Mouse (Mus musculus) gastrocnemius, adult 2 months (tissue): Measurements from ENCODE around the gene 9230104L09Rik. TPM values are rescaled to one million over a fixed set of nuclear protein-coding genes. Genes with fewer than 3 reads are reported as not detected.

Experiments
- DNase-seq: peaks from one replicate; pipeline ENCODE4 v3.0.0; 2022
- H3K27ac ChIP-seq: fragments of 200-600 bp; 2 replicates; pipeline ENCODE4 v1.8.1; 2022; ENCODE audit warnings: mild to moderate bottlenecking
- H3K4me3 ChIP-seq: fragments of 200-600 bp; 2 replicates; pipeline ENCODE4 v1.8.1; 2022; ENCODE audit warnings: mild to moderate bottlenecking, moderate library complexity
- CTCF ChIP-seq: fragments of 200-600 bp; IDR thresholded peaks from 2 replicates; pipeline ENCODE4 v1.8.1; 2022; ENCODE audit warnings: antibody characterized with exemption, mild to moderate bottlenecking, moderate library complexity
- intact Hi-C: fragments of 180-260 bp; cut with DNase I; formaldehyde crosslinking; loops from one replicate; pipeline ENCODE4 v1.15.1; 2025
- total RNA-seq, 2 experiments: library from RNA; stranded (reverse); gene quantifications; 2 replicates each; pipeline ENCODE4 v1.2.3; 2021

The 9230104L09Rik gene
- total RNA-seq, 2 experiments from 2014 or later: 1.3 TPM; not detected in 1

DNA sequence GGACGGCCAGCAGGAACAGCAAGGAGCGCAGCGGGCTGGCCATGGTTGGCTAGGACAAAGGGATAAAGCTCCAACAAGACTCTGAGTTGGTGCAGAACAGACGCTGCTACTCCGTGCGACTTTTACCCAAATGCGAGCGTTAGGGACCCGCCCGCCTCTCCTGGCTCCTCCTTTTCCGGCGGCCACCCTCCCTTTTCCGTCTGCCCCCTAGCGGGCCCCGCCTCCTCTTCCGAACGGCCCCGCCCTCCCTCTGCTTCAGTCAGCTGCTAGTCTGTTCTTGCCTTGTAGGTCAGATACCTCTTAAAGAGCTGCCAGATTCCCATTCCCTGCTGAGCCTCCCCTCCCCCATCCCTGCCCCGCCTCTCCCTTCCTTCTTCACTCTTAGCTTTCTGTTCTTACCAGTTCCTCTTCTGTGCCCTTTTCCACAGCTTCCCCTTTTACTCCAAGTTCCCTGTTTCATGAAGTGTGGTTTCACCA lies 10.5 kb upstream of the 9230104L09Rik start, which contains the start of gene Cst3:
Gene Cst3, minus strand, starts transcription at position 358 of the 477 bp plus-strand sequence.
- intact Hi-C loops: loop anchor here (2.0 kb wide), 1 partner anchor 25 kb away; no protein-coding TSS in a partner anchor
- TF ChIP-seq CTCF: peak; percentile 43
- DNase-seq: peak; percentile 98
- peak within 1 kb of the TSS; percentile 75 for H3K4me3 ChIP-seq
- H3K27ac ChIP-seq: peak within 1 kb of the TSS; percentile 95

DNA sequence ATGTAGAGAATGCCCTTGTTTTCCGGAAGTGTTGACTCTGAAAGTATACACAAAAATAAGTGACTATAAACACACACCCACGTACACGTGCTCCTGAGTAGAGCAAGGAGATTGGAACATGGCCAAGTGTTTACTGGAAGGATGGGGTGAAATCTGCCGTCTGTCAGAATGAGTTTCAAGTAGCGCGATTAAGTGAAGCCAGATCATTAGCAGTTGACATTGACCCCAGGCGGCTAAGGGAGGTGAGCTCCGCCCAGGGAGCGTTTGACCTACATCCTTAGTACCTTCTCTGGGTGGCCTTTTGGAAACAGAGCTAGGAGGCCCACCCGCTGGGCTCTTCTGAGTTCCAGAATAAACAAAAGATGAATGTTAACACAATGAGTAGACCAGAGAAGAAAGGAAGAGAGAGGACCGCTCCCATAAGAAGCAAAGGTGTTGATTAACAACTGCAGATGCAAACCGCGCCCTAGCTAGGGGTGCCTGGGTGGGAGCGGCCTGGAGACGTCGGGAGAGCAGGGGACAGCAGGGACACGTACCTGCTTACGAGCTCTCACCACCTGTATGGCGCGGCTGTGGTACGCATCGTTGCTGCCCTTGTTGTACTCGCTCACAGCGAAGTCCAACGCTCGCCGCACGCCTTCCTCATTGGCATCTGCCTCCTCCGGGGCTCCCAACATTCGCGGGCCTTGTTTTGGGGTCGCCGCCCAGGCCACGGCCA lies 9.9 kb upstream of the 9230104L09Rik start:
- TF ChIP-seq CTCF: no peak
- DNase-seq: peak; percentile 36
- intact Hi-C loops: loop anchor here (2.0 kb wide), 1 partner anchor 26 kb away; no protein-coding TSS in a partner anchor
- peak overlapping the region; percentile 75 for H3K4me3 ChIP-seq
- peak overlapping the region; percentile 95 for H3K27ac ChIP-seq

DNA sequence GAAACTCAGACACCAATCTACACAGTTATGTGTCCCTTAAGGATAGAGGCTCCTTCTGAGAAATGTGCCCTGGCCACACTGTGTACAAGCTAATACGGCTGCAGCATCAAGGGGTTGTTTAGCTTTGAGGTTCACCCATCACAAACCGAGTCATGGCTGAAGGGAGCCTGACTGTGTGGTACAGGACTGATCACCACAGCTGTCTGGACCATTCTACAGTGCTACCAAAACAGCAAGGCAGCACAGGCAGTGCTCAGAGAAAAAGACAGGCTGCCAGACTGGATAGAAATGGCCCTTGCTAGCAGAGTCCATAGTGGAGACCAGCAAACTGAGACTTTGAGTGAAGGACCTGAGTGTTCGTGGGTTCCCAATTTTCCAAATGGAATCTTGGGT lies 9.4 kb upstream of the 9230104L09Rik start:
- no peak for TF ChIP-seq CTCF
- Histone ChIP-seq H3K4me3 (peak overlapping the region; percentile 75), H3K27ac (peak overlapping the region; percentile 95)
- no peak for DNase-seq
- intact Hi-C loops: loop anchor here (2.0 kb wide), 1 partner anchor 27 kb away; no protein-coding TSS in a partner anchor

DNA sequence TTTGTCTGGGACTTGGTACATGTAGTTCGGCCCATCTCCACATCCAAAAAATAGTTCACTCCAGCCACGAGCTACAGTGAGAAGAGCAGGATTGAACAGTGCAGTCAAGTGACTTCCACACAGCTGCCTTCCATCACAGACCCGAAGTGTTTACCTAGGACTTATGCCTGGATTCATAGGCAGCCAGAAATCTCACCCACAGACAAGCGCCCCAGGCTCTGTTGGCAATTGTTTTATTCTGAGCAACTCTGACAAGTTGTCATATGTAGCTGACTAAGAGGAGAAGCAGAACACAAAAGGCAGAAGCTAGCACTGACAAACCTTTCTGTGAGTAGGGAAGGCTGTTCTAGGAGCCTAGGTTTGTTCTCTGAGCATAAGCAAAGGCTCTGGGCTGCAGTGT lies 8.0 kb upstream of the 9230104L09Rik start:
- H3K27ac ChIP-seq: peak overlapping the region; percentile 95
- TF ChIP-seq CTCF: no peak
- peak overlapping the region; percentile 75 for H3K4me3 ChIP-seq
- no peak for DNase-seq
- intact Hi-C loops: no loop called here

DNA sequence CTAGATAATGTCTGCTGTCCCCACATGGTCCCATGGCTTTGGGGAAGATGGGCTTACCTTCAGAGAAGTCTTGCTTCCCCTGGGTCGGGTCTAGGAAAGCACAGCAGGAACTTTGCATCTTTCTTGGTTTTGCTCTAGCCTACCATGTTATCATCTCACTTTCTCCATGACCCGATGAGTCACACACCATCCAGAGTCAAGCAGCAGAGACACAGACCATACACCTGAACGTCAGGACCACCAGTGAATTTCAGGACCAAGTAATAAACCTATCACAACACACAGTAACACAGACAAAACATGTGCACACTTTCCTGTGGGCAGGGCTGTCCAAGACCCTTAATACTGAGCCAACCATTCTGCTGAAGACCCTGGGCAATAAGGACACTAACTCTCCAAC lies 5.7 kb upstream of the 9230104L09Rik start:
- no peak overlapping the region for H3K27ac ChIP-seq
- TF ChIP-seq CTCF: no peak
- DNase-seq: no peak
- H3K4me3 ChIP-seq: no peak overlapping the region
- intact Hi-C loops: no loop called here

DNA sequence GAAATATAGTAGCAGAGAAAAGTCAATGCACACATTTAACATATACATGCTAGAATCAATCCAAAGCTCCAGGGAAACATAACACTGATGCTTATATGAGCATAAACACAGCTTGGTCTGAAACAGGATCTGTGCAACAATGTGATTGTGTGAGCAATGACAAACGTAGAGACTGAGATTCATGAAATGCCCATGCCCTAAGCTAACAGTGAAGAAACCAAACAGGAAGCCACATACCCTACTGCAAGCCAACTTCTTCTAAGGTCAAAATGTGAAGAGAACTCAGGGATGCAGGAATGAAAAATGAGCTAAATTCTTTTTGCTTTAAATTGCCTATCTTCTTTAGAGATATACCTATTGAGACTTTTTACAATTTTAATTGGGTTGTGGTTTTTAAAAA lies 4.1 kb upstream of the 9230104L09Rik start:
- no peak overlapping the region for H3K4me3 ChIP-seq
- DNase-seq: no peak
- H3K27ac ChIP-seq: no peak overlapping the region
- no peak for TF ChIP-seq CTCF
- intact Hi-C loops: no loop called here

DNA sequence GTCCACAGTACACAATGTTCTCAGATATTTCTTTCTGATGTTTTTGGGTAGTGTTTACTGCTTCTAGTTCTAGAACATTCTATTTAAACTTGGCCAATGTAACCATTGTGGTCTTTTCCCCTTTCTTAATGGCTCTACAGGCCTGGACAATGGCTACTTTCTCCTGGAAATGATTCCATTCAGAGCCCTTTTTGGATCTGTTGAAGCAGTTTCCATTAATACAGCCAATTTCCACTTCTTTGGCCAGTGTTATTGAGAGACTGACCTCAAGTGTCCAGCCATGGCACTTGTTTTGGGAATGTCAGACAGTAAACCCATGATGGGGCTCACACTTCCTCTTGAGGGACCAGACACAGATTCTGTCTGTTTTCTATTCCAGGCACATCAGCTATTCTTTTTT lies 3.1 kb downstream of the 9230104L09Rik start:
- no peak for DNase-seq
- peak; percentile 7; the same call in 1 of the 2 replicates for TF ChIP-seq CTCF
- H3K4me3 ChIP-seq: no peak overlapping the region
- H3K27ac ChIP-seq: peak overlapping the region; percentile 78
- intact Hi-C loops: no loop called here

DNA sequence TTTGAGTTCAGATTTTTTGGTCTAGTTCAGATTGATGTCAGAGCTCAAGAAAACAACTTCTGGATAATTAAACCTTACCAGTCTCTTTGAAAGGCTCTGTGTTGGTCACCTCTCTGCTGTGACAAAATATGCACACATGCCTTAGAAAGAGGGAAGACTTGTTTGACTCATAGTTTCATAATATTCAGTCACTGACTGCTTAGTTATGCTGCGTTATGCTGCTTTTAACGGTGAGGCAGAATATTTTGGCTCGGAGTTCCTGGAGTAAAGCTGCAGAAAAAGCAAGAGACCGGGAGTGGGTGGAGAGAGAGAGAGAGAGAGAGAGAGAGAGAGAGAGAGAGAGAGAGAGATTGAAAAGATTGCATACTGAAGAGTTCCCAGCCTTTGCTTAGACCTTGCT lies 3.8 kb downstream of the 9230104L09Rik start:
- no peak for DNase-seq
- Histone ChIP-seq H3K4me3 (no peak overlapping the region), H3K27ac (peak overlapping the region; percentile 78)
- intact Hi-C loops: no loop called here
- TF ChIP-seq CTCF: no peak

DNA sequence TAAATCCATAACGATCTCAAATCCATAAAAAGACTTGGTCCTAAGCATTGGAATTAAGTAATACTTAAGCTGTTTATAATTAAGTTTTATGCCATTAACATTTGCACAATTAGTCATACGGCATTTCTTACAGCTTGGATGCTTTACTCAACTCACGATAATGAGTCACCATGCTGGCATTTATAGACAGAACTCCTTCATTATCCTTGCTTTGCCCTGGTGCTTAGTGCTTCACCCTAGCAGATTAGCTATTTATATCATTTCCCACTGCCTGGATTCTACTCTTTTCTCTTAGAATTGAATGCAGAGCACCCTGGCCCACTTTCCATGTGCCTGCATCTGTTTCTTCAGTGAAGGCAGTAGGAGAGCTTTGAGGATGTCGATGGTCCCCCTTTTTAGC lies 7.3 kb downstream of the 9230104L09Rik start:
- no peak for DNase-seq
- H3K4me3 ChIP-seq: no peak overlapping the region
- intact Hi-C loops: no loop called here
- peak overlapping the region; percentile 79 for H3K27ac ChIP-seq
- no peak for TF ChIP-seq CTCF

DNA sequence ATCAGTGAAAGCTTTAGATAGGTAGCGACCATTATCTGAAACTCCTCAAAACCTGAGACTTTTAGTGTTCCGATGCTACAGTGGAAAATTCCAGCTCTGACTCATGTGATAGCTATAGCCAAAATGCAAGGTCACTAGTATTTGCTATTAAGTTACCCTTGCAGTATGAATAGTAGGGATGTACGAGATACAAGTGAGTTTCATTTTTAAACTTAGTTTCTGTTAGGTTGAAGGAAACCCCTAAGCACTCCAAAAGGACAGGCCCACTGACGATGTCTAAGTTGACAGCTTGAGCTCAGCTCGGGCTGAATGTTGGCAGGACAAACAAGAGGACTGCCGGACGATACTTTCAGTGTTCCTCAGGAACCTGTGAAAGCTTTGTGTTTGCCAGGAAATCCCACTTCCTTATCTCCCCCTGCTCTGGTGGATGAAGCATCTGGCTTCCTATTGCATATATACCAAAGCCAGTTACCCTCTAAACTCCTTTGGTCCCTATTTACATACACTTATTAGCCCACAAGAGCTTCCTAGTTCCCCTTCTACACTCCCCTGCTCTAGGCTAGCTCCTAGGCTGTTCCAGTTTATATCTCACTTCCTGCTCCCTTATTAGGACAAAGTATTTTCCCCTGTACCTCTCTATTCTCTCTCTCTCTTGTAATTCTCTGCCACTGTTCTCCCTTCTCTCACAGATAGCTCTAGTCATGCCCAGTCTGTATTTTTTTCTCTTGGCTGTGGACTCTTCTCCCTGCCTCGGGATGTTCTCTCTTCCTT lies 8.0 kb downstream of the 9230104L09Rik start:
- Histone ChIP-seq H3K27ac (peak overlapping the region; percentile 79), H3K4me3 (peak overlapping the region; percentile 46)
- DNase-seq: no peak
- intact Hi-C loops: no loop called here
- TF ChIP-seq CTCF: no peak

DNA sequence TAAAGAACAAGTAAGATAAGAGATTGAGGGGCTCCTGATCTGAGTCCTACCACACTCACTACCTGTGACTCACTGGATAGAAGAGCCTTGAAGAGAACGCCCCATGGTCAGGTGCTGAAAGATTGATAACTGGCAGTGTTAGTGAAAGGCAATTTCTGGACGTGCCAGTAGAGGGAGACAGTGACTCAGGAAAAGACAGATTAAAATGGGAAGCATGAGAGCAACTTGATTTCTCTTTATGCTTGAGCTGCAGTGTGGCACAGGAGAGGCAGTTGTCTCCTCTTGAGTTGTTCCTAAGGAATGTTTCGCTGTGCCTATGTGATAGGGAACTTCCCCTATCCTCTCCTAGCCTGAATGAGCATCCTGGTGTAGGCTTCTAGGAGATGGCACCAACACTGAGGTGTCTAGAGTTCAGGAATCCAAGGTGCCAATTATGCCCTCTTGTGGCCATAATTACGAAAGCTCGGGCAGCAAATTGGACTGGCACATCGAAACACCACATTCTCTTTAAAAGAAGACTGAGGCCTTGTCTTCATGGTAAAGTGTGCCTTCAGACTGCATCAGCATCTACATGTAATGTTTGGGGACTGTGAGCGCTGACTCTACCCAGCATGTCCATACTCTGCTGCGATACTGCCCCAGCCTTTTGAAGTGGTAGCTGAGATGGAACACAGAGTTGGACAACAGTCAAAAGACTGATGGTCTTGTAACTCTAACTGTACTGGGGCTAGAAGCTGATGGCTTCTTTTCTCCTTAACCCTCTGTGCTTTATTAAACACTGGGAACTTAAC lies 13.5 kb downstream of the 9230104L09Rik start:
- peak; percentile 66 for DNase-seq
- intact Hi-C loops: loop anchor here (1.0 to 5.0 kb wide), 2 partner anchors 51 to 99 kb away; partner anchors contain the start of gene Cstl1

DNA sequence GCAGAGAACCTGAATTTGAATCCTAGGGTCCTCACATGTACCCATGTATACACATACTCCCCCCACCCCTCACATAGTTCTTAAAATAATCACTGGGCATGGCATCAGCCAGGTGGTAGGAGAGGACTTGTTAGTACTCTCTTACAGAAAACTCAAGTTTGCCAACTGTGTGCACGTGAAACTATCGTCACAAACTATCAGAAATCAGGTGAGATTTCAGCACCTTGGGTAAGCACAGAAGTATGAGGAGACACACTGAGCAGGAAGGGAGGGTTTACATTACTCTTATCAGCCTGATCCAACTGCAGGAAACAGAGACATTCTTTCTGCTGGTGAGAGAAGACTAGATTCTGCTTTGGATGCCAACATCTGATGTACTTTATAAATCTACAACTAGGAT lies 25.6 kb downstream of the 9230104L09Rik start:
- H3K4me3 ChIP-seq: no peak overlapping the region
- no peak for DNase-seq
- intact Hi-C loops: no loop called here
- H3K27ac ChIP-seq: no peak overlapping the region
- no peak for TF ChIP-seq CTCF

More for the DNA sequence above, 13.5 kb downstream of the 9230104L09Rik start:
- peak overlapping the region; percentile 58; the same call in 1 of the 2 replicates for H3K27ac ChIP-seq
- H3K4me3 ChIP-seq: peak overlapping the region; percentile 63
- TF ChIP-seq CTCF: peak; percentile 75
